Mouse (Mus musculus) intestine, embryonic 16.5 days (tissue): ENCODE data around the gene Gm49673. TPM values are rescaled to one million over a fixed set of nuclear protein-coding genes. Genes with fewer than 3 reads are reported as not detected.
"Not testable (repeated sequence)": the region's sequence is repeated elsewhere in the genome, so short reads cannot be mapped to it uniquely, and the experiment has no call there.

ENCODE experiments used
- ATAC-seq: fragments of 200-750 bp; cut with Nextera tagmentation; 2 replicates; pipeline ENCODE4 v1.8.0; 2017; ENCODE audit warnings: moderate TSS enrichment, moderate library complexity
- H3K27ac ChIP-seq: fragments of 300-500 bp; sonication (generic); 2 replicates; pipeline ENCODE4 v1.5.1; 2014; ENCODE audit warnings: mild to moderate bottlenecking, low read length
- H3K27me3 ChIP-seq: fragments of 300-500 bp; sonication (generic); replicated peaks from 2 replicates; pipeline ENCODE4 v1.6.1; 2014; ENCODE audit warnings: low read length, control low read depth, mixed read lengths; ENCODE audit not compliant: control insufficient read depth, insufficient read depth
- H3K36me3 ChIP-seq: fragments of 300-500 bp; sonication (generic); 2 replicates; pipeline ENCODE4 v1.6.1; 2014; ENCODE audit warnings: low read length, control low read depth; ENCODE audit not compliant: control insufficient read depth, insufficient read depth
- H3K4me1 ChIP-seq: fragments of 300-500 bp; sonication (generic); 2 replicates; pipeline ENCODE4 v1.6.1; 2014; ENCODE audit warnings: low read length, control low read depth, mixed read lengths; ENCODE audit not compliant: control insufficient read depth, insufficient read depth
- H3K4me2 ChIP-seq: fragments of 300-500 bp; sonication (generic); 2 replicates; pipeline ENCODE4 v1.6.1; 2014; ENCODE audit warnings: low read depth, low read length, control low read depth
- H3K4me3 ChIP-seq: fragments of 300-500 bp; sonication (generic); 2 replicates; pipeline ENCODE4 v1.5.1; 2014; ENCODE audit warnings: mild to moderate bottlenecking, low read length
- H3K9ac ChIP-seq: fragments of 300-500 bp; sonication (generic); 2 replicates; pipeline ENCODE4 v1.6.1; 2014; ENCODE audit warnings: low read depth, low read length
- H3K9me3 ChIP-seq: fragments of 300-500 bp; sonication (generic); 2 replicates; pipeline ENCODE4 v1.6.1; 2016; ENCODE audit warnings: low read length, control low read depth; ENCODE audit not compliant: control insufficient read depth
- WGBS: fragments of 180-500 bp; shearing (Covaris S2); extraction: QIAGEN DNeasy Blood & Tissue Kit; methylation state at CpG from one replicate; pipeline ENCODE4 v1.1.7; 2014; 5-methylcytosine and 5-hydroxymethylcytosine counted together
- polyA plus RNA-seq: library from polyadenylated mRNA; unstranded; fragments of >200 nt; fragmentation: Nextera tagmentation; extraction: Ambion mirVana; gene quantifications from 2 replicates; pipeline ENCODE4 v1.2.1, GENCODE M21; 2015

Gm49673 gene
- polyA plus RNA-seq, 1 experiment from 2014 or later: not detected

DNA sequence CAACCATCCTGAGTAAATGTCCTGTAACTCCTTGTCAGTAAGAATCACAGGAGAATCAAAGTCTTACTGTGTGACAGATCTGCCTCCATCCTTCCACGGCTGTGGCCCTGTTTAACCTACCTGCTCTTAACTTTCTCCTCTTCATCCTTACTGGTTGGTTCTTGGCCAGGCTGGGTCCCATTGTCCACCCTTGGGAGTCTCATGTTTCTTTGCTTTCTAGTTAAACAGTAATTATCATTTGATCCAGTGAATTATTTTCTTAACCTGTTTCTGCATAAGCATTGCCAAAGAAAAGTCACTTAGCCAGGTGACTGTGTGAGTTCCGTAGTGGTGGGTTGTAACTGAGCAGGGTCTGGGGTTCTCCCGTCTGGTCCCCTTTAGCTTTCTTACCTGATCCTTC is 18.9 kb upstream of the Gm49673 start:
- not testable (repeated sequence) for H3K9me3 ChIP-seq
- peak overlapping the region; percentile 51; the same call in 1 of the 2 replicates for H3K4me3 ChIP-seq
- WGBS: 53% methylated on average over 2 of the region's 3 CpGs

GRCm38 (mm10) chr17:8165977-8166376 is 18.4 kb upstream of the Gm49673 start:
- H3K9me3 ChIP-seq, H3K4me1 ChIP-seq, ATAC-seq, H3K36me3 ChIP-seq, H3K27me3 ChIP-seq, H3K27ac ChIP-seq: not testable (repeated sequence)
- WGBS: under 1% methylated on average over 10 of the region's 11 CpGs
- peak overlapping the region; percentile 51 for H3K4me3 ChIP-seq
- H3K9ac ChIP-seq: peak overlapping the region; percentile 58; the same call in 1 of the 2 replicates
- 0 out of 2 replicates have a peak overlapping the region, but pooled peaks have one; percentile 22 for H3K4me2 ChIP-seq

More for the DNA sequence above, 18.9 kb upstream of the Gm49673 start:
- H3K27me3 ChIP-seq, H3K4me1 ChIP-seq, H3K27ac ChIP-seq, ATAC-seq, H3K36me3 ChIP-seq, H3K9ac ChIP-seq: not testable (repeated sequence)
- 0 out of 2 replicates have a peak overlapping the region, but pooled peaks have one; percentile 22 for H3K4me2 ChIP-seq

GRCm38 (mm10) chr17:8165608-8165945 is 18.0 kb upstream of the Gm49673 start:
- H3K27me3 ChIP-seq, H3K4me2 ChIP-seq, ATAC-seq, H3K36me3 ChIP-seq, H3K4me1 ChIP-seq, H3K9me3 ChIP-seq, H3K27ac ChIP-seq: not testable (repeated sequence)
- H3K9ac ChIP-seq: peak overlapping the region; percentile 58; the same call in 1 of the 2 replicates
- peak overlapping the region; percentile 51 for H3K4me3 ChIP-seq
- under 1% methylated on average over 35 of the region's 42 CpGs for WGBS

- peak; percentile 98 for ATAC-seq
- not testable (repeated sequence) for H3K4me1 ChIP-seq, H3K27me3 ChIP-seq, H3K36me3 ChIP-seq, H3K9me3 ChIP-seq, H3K27ac ChIP-seq
- Histone ChIP-seq H3K4me2 (peak within 1 kb of the TSS; percentile 43), H3K9ac (peak within 1 kb of the TSS; percentile 58; the same call in 1 of the 2 replicates), H3K4me3 (peak within 1 kb of the TSS; percentile 51)
- under 1% methylated on average over 12 of the region's 55 CpGs for WGBS
These were observed 17.4 kb upstream of the Gm49673 start, which contains the start of gene Fgfr1op for GRCm38 (mm10) chr17:8164701-8165607. Fgfr1op (plus strand) TSS chr17:8165501.

DNA sequence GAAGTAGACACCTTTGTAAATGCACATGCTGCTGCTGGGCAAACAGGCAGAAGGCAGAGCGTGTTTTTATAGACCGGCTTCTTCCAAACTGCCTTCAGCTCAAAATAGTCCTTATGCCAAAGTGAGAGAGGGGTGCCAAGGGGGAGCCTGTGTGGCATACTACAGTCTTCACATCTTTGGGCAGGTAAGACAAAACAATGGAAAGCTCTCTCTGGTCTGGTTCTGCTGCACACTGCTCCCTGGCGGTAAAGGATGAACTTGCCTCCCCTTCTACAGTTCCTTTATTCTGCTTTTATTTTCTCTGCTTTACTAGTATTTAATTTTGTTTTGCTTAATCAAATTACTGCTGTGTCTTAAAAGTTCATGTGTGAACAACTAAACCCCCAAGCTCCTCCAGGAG is 13.4 kb upstream of the Gm49673 start:
- H3K27me3 ChIP-seq, ATAC-seq, H3K27ac ChIP-seq, H3K9ac ChIP-seq, H3K4me2 ChIP-seq, H3K9me3 ChIP-seq, H3K4me1 ChIP-seq, H3K36me3 ChIP-seq, H3K4me3 ChIP-seq: not testable (repeated sequence)
- WGBS: 46% methylated on average over 2 of the region's 3 CpGs

- WGBS: no CpG with 5 or more reads among the region's 1 CpGs
- H3K9ac ChIP-seq: not testable (repeated sequence)
These were observed 11.0 kb upstream of the Gm49673 start for GRCm38 (mm10) chr17:8158627-8159026.

GRCm38 (mm10) chr17:8155982-8156381 is 8.4 kb upstream of the Gm49673 start:
- H3K9ac ChIP-seq, ATAC-seq, H3K4me2 ChIP-seq, H3K27me3 ChIP-seq, H3K4me3 ChIP-seq, H3K4me1 ChIP-seq, H3K36me3 ChIP-seq, H3K27ac ChIP-seq, H3K9me3 ChIP-seq: not testable (repeated sequence)
- WGBS: no CpG with 5 or more reads among the region's 8 CpGs

More at GRCm38 (mm10) chr17:8158627-8159026, 11.0 kb upstream of the Gm49673 start:
- not testable (repeated sequence) for H3K9me3 ChIP-seq, H3K27ac ChIP-seq, H3K4me2 ChIP-seq, ATAC-seq, H3K4me1 ChIP-seq, H3K36me3 ChIP-seq, H3K27me3 ChIP-seq, H3K4me3 ChIP-seq

GRCm38 (mm10) chr17:8155010-8155409 is 7.4 kb upstream of the Gm49673 start:
- H3K9ac ChIP-seq, H3K27ac ChIP-seq, H3K9me3 ChIP-seq, H3K36me3 ChIP-seq, H3K4me1 ChIP-seq, H3K4me3 ChIP-seq, ATAC-seq, H3K27me3 ChIP-seq, H3K4me2 ChIP-seq: not testable (repeated sequence)
- 88% methylated on average over 7 of the region's 7 CpGs for WGBS

DNA sequence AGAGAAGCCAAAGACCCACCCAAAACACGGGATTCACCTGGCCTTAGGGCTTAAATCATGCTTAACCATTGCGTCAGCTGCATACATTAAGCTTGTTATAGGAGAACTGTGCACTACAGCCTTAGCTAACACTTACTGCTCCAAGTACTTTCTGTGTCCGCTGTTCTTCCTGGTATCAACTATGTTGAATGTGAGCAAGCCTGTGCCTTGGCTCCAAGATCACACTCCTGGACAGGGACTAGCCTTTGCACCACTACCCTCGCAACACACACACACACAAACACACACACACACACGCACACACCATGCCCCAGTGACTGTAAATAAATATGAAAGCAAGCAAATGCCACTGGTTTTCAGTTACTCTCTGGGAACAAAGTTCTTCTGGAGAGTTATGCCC is 657 bp downstream of the Gm49673 start:
- WGBS: 13% methylated on average over 5 of the region's 5 CpGs
- Histone ChIP-seq H3K4me3 (peak overlapping the region; percentile 56), H3K9ac (peak overlapping the region; percentile 73), H3K4me2 (peak overlapping the region; percentile 40)
- H3K36me3 ChIP-seq, H3K9me3 ChIP-seq, H3K27ac ChIP-seq, H3K4me1 ChIP-seq, H3K27me3 ChIP-seq: not testable (repeated sequence)
- ATAC-seq: peak; percentile 18; the same call in 1 of the 2 replicates
